Mouse (Mus musculus) embryonic fibroblast, embryonic 13.5 days (primary cell): ENCODE measurements at regions not wholly inside any gene's neighbourhood (a gene's known extent, or its start where the extent isn't known, plus 50 kb on each side); places are given as distances from the start of the nearest gene placed in this dataset.

Experiments
- CTCF ChIP-seq: IDR thresholded peaks from 2 replicates; pipeline ENCODE4 v1.5.1; 2011; ENCODE audit warnings: mild to moderate bottlenecking, control low read depth, low read length, moderate library complexity, borderline replicate concordance; ENCODE audit not compliant: insufficient read depth
- POLR2A ChIP-seq: IDR thresholded peaks from 2 replicates; pipeline ENCODE4 v1.6.1; 2011; ENCODE audit warnings: low read depth, mild to moderate bottlenecking, control low read depth, low read length, moderate library complexity

GRCm38 (mm10) chr3:102270257-102270656, 65.8 kb upstream of the Vangl1 start:
- TF ChIP-seq POLR2A, result no peak
- TF ChIP-seq CTCF, result no peak
